Mouse (Mus musculus): ENCODE data around the gene Psd4.

Gene Psd4

GRCm38 (mm10) chr2:24367030-24367894 is at the start of gene Psd4:
Gene Psd4, plus strand, starts transcription at chr2:24367580.
- peak; percentile 67 to 71 for DNase-seq

DNA sequence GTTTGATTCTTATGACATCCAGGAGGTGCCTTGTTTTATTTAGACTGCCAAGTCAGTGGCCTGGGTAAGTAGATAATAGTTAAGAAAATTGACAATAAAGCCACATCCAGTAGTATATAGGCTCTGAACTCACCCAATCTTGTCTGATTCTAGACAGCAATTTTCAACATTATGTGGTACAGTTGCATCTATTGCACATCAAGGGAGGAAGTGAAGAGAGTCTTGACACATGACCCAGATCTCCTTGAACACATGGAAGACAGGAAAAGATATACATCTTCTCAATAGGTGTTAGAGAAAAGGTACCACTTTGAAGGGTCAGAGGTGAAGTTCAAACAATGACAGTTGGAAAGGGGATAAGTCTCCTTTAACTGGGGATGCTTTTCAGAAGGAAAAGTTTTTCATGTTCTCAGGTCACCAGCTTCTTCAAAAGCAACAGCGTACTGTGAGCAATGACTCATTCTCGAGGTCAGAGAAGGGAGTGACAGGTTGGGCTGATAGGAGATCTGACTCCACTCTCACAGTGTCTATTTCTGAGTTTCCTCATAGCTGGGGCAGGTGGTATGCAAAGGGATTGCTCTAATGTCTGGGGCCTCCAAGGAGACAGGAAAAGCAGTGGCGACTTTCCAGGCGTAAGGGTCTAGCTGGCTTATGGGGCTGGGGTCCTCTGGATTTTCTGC is 49.3 kb upstream of the Psd4 start:
- no peak for DNase-seq

DNA sequence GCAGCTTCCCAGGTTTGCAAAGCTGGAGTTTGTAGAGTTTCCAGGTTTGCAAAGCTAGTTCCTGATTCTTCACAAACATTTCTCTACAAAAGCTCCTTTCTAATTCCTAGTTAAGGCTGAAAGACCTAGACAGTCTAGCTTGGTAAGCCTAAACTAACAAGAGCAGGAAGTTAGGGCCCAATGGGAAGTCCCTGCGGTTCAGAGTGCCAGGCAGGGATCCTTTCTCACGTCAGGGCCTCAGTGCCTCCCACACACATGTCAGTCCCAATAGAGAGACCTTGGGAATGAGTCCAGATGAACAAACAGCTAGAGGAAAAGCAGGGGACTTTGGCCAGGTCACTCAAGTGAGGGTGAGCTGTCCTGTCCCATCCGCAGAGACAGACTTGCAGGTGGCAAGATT is 32.0 kb upstream of the Psd4 start:
- peak in 1 of 2 experiments; percentile 16 for DNase-seq

DNA sequence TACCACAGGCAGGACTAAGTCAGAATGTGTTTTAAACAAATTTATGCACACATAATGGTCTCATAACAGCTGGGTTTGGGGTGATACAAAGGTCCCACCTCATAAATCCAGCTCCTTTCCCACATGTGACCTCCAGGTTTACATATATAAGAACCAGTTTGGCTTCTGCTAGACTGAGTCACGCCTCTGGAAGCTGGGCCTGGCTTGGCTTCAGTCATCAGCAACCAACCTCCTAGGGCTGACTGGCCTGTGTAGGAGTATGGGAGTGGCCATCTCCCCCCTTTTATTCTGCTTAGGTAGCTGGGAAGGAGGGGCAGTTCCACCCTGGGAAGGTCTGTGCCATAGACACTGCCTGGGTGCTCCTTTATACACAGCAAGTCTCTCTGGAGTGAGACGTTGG is 30.8 kb upstream of the Psd4 start, which contains the start of gene Il1rn:
Gene Il1rn, plus strand, starts transcription at position 309 of the 400 bp plus-strand sequence.
- DNase-seq, result no peak

- no peak for DNase-seq
Observed at GRCm38 (mm10) chr2:24341395-24341885, 25.9 kb upstream of the Psd4 start.

- no peak for DNase-seq
Observed at GRCm38 (mm10) chr2:24344619-24345018, 22.8 kb upstream of the Psd4 start.

DNA sequence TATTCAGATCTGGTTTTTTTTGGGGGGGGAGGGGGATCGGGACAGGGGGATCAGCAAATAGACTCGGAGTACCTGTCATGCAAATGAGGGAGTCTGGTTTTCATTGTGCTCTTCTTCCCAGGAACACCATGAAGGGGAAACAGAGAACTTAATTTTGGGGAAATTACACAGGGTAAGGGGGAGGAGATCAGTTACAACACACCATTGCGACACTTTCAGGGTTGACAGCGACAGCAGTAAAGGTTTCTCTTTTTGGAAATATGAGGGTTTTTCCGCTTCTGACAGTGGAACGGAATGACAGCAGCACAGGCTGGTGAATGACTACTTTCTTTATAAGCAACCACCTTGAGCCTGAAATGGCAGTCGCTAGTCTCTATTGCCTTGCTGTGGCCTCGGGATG is 22.3 kb upstream of the Psd4 start:
- DNase-seq, result no peak

- DNase-seq, result no peak
Observed at GRCm38 (mm10) chr2:24347926-24348325, 19.5 kb upstream of the Psd4 start.

DNA sequence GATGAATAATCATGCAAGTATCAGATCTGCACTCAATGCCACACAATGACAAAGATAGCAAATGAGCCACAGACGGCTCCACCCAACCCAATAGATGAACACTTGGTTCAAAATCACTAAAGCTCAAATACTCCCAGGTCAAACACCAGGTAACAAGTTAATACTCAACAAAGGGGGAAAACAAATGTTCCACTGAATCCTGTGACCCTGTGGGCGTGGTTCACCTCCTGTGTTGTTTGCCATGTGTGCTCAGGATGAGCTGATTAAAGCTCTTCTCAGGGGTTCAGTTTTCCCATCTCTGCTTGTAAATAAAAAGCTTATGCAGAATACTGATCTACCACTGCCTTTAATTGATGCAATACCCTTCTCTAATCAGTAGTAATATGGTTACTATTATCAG is 16.2 kb upstream of the Psd4 start:
- DNase-seq, result no peak

DNA sequence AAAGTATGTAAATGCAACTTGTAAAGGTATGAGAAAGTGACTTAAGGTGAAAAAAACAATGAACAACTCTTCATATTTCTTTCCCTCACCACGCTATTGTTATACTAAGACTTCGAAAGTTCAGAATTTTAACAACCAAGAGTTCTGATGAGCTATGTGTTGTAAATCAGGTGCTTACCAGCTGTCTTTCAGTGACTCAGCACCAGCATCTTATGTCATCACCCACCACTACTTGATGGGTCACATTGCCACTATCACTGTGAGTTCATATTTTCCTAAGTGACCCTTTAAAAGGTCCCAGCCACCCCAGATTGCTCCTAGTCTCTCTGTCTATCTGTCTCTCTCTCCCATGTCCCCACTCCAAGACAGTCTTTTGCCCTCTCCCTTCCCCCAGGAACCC is 14.3 kb upstream of the Psd4 start:
- DNase-seq, result no peak

DNA sequence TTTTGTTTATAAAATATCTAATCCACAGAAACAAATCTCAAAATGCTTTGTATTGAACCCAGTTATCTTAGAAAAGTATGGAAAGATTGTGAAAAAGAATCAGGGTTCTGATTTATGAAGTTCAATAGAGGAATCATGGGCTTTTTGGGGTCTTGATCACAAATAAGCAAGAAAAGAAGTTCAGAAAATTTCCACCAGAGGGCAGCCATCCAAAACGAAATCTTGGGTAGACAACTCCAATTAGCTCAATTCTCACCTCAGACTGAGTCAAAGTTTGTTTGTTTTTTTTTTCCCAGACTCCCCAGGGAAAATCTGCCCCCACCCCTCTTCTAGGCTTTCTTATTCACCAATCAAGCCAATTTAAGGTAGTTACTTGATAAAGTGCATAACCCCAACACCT is 9.7 kb upstream of the Psd4 start:
- DNase-seq, result peak in 1 of 2 experiments; percentile 48

GRCm38 (mm10) chr2:24359347-24359746 is 8.0 kb upstream of the Psd4 start:
- no peak for DNase-seq

GRCm38 (mm10) chr2:24363818-24364217 is 3.6 kb upstream of the Psd4 start:
- no peak for DNase-seq

- no peak for DNase-seq
Observed at GRCm38 (mm10) chr2:24366214-24366975, 985 bp upstream of the Psd4 start.

DNA sequence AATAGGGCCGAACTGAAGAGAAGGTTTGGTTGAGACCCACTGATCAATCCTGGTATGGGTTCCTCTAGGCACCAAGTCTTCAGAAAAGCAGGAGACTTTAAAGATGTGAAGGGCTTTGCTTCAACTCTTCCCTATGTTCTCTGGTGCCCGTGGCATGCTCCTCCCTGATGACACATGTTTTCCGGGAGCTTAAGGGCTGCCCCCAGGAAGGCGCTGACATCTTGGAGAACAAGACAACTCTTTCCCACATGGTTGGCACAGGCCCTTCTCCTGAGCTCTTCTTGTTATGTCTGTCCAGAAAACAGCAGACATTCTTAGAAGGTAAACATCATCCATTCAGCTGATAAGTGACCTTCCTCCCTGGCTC is 498 bp downstream of the Psd4 start:
- no peak for DNase-seq

- no peak for DNase-seq
Observed at GRCm38 (mm10) chr2:24378747-24379450, 11.5 kb downstream of the Psd4 start.

- DNase-seq, result no peak
Observed at GRCm38 (mm10) chr2:24382456-24383230, 15.3 kb downstream of the Psd4 start.

DNA sequence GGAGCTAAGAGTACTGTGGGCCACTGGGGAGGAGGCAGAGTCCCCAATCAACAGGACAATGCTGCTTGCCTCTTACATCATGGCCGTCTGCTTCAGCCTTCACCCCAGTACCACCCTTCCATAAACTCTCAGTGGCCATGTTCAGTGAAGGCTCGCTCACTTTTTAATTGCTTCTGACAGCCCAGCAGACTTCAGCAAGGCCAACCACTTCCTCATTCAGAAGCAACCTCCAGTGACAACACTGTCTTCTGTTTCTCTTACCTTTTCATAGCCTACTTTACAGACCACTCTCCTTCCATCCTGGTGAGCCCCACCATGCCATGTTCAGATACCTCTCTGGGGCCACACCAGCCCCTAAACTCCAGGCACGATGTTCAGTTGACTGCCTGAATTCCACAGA is 16.3 kb downstream of the Psd4 start:
- no peak for DNase-seq

DNA sequence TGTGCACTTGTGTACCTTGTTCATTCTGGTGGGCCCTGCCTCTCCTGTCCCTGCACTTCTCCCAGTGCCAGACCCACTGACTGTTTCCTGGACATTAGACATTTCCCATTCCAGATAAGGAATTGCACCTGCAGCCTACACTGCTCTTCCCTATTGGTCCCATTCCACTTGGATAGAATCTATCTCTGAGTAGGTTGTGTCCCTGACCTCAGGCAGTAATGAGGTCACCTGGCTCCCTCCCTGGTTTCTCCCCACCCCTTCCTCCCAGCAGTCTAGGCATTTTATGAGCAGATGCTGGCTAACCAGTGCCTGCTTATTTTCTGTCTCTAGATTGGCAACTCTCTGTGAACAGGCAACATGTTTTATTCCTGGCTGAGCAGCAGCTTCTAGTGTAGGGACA is 17.0 kb downstream of the Psd4 start:
- no peak for DNase-seq

DNA sequence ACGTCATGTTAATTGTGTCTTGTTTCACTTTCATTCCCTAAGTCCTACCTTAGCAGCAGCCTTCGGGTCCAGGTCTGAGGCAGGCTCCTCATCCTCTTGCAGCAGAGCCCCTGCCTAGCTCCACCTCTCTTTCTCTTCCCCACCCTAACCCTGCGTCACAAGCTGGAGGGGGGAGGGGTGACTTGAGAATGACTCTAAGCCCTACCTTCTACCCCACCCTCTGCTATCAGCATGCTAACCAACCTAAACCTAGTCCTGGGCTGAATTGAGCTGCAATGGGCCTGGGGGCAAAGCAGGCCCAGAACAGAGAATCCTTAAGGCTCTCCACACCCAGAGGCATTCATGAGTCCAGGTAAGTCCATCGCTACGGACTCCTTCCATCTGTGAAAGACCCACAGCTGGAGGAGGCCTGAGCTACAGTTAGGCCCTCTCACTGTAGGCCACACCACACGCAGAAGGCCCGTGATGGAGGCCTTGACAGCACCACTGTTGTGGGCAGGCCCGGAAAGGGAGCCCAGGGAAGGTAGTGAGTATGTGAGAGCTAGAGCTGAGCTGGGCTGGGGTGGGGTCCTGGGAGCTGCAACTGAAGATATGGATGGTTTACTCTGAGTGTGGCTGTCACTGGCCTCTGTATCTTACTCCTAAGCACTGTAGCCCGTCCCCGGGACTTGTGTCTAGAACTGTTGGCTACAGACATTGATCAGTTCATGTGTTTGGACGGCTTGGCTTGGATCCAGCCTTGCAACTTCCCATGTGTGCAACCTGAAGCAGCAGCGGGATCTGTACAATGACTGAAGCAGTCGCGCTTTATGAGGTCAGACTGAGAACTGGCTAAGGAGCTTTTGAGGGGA is 18.0 kb downstream of the Psd4 start:
- peak; percentile 70 to 74 for DNase-seq
